ENCODE assay signal across 16 mouse cellular contexts in genomic region chr13:20905195-20905594, GRCm38 (mm10).
"Had no signal": no experiment of that assay in that cellular context is flagged by ENCODE, and none has a peak within 500 bp of the region (broad histone marks: within the 10 kb centered on the region; RNA-seq: fewer than 3 reads in every experiment).

No protein-coding gene starts in this region.

- ATAC-seq: hindbrain, postnatal 0 days; intestine, postnatal 0 days; midbrain, embryonic 13.5 days; midbrain, embryonic 16.5 days had no signal

- H3K9me3 ChIP-seq: liver, embryonic 13.5 days; midbrain, embryonic 10.5 days; midbrain, embryonic 13.5 days had no signal

- H3K4me3 ChIP-seq: left cerebral cortex, adult 2 months; liver, embryonic 13.5 days; megakaryocyte, embryonic 14.5 days; midbrain, embryonic 10.5 days; midbrain, embryonic 13.5 days had no signal

- H3K4me2 ChIP-seq: liver, embryonic 13.5 days; midbrain, embryonic 13.5 days had no signal

- DNase-seq: kidney, adult 2 months; kidney, postnatal 25 days; liver, embryonic 13.5 days; right cerebral cortex, postnatal 4 days; thymus, adult 2 months; thymus, postnatal 14 days; thymus, postnatal 4 days had no signal

- H3K9ac ChIP-seq: liver, embryonic 13.5 days; midbrain, embryonic 13.5 days had no signal

- H3K36me3 ChIP-seq: liver, embryonic 13.5 days; midbrain, embryonic 10.5 days; midbrain, embryonic 13.5 days had no signal

- H3K27me3 ChIP-seq: liver, embryonic 13.5 days; megakaryocyte, embryonic 14.5 days; midbrain, embryonic 13.5 days had no signal

- H3K4me1 ChIP-seq: liver, embryonic 13.5 days; megakaryocyte, embryonic 14.5 days; midbrain, embryonic 10.5 days had no signal

- H3K27ac ChIP-seq: hindbrain, postnatal 0 days; kidney, postnatal 0 days; left cerebral cortex, adult 2 months; liver, embryonic 13.5 days; midbrain, embryonic 10.5 days; midbrain, embryonic 13.5 days; stomach, postnatal 0 days had no signal
